ENCODE assay signal across 8 mouse cellular contexts in genomic region chr11:5160722-5161485, GRCm38 (mm10). TPM values are rescaled to one million over a fixed set of nuclear protein-coding genes. Genes with fewer than 3 reads are reported as not detected.
DNase-seq lines count a peak whose midpoint lies in the region; ATAC-seq and TF ChIP-seq lines count a peak whose summit lies in the region.

No protein-coding gene starts in this region.

- peaks cover 4% of the 10 kb centered on the region; the same call in 1 of the 2 replicates for H3K9me3 ChIP-seq in kidney, embryonic 16.5 days (ENCODE audit: low read length)
- H3K9me3 ChIP-seq in G1E (replicated peaks): peaks cover 6% of the 10 kb centered on the region

- peak; percentile 37 for DNase-seq in adrenal gland, postnatal 10 days
- no peak for DNase-seq in adrenal gland, adult 8-10 months
- peak; percentile 52 for DNase-seq in kidney, adult 2 months
- peak; percentile 16 for DNase-seq in G1E (ENCODE audit: low spot score)
- DNase-seq in kidney, postnatal 10 days: peak; percentile 60
- DNase-seq in splenic B cell, adult 2 months (ENCODE audit: low read depth, low spot score): peak; percentile 75

- 75% methylated on average over 17 of the region's 17 CpGs for WGBS in kidney, adult 2 months
- WGBS in kidney, embryonic 16.5 days: 74% methylated on average over 16 of the region's 17 CpGs

- H3K27ac ChIP-seq in kidney, adult 2 months (ENCODE audit: insufficient read depth, low read depth, low read length): no peak overlapping the region
- H3K27ac ChIP-seq in kidney, embryonic 16.5 days (ENCODE audit: low read length): no peak overlapping the region

- TF ChIP-seq POLR2A in kidney, adult 2 months (IDR thresholded peaks at IDR 0.05; ENCODE audit: low read depth, low read length): no peak

- H3K9ac ChIP-seq in kidney, embryonic 16.5 days (replicated peaks; ENCODE audit: low read length): no peak overlapping the region

- H3K27me3 ChIP-seq in kidney, adult 2 months (replicated peaks; ENCODE audit: control insufficient read depth, insufficient read depth, low read length): no peaks in the 10 kb centered on the region
- no peaks in the 10 kb centered on the region for H3K27me3 ChIP-seq in kidney, embryonic 16.5 days (ENCODE audit: insufficient read depth, low read length)
- peaks cover 30% of the 10 kb centered on the region for H3K27me3 ChIP-seq in G1E (ENCODE audit: insufficient read depth, low read length)
- no peaks in the 10 kb centered on the region for H3K27me3 ChIP-seq in splenic B cell, adult 2 months (ENCODE audit: control insufficient read depth, insufficient read depth, low read length, poor library complexity, severe bottlenecking)

- peak; percentile 58 for TF ChIP-seq CTCF in kidney, adult 2 months (conservative IDR thresholded peaks at IDR 0.05; ENCODE audit: insufficient read depth, insufficient read length, low read depth, low read length)
- TF ChIP-seq CTCF in G1E (IDR thresholded peaks at IDR 0.05; ENCODE audit: low read depth, low read length): peak; percentile 30; the same call in 1 of the 2 replicates

- ATAC-seq in kidney, embryonic 16.5 days (ENCODE audit: low FRiP score, low TSS enrichment): no peak
- no peak for ATAC-seq in G1E (ENCODE audit: extremely low read depth, insufficient number of reproducible peaks, low FRiP score, poor library complexity, severe bottlenecking)
- no peak for ATAC-seq in frontal cortex, adult (ENCODE audit: low TSS enrichment)

- H3K36me3 ChIP-seq in kidney, adult 2 months (ENCODE audit: control insufficient read depth, insufficient read depth, low read length): no peaks in the 10 kb centered on the region
- no peaks in the 10 kb centered on the region for H3K36me3 ChIP-seq in kidney, embryonic 16.5 days (ENCODE audit: insufficient read depth, low read length)
- no peaks in the 10 kb centered on the region for H3K36me3 ChIP-seq in G1E (replicated peaks)
- no peaks in the 10 kb centered on the region for H3K36me3 ChIP-seq in splenic B cell, adult 2 months (ENCODE audit: control insufficient read depth, insufficient read depth, low read length, poor library complexity, severe bottlenecking)

- H3K4me1 ChIP-seq in kidney, adult 2 months (ENCODE audit: control insufficient read depth, insufficient read depth, low read length): no peaks in the 10 kb centered on the region
- H3K4me1 ChIP-seq in kidney, embryonic 16.5 days (ENCODE audit: insufficient read depth, low read length): peaks cover 26% of the 10 kb centered on the region
- H3K4me1 ChIP-seq in G1E (ENCODE audit: insufficient read depth, low read depth, low read length): no peaks in the 10 kb centered on the region

- no peak overlapping the region for H3K4me3 ChIP-seq in kidney, adult 2 months (ENCODE audit: insufficient read depth, low read depth, low read length)
- no peak overlapping the region for H3K4me3 ChIP-seq in kidney, embryonic 16.5 days (ENCODE audit: low read length)
- no peak overlapping the region for H3K4me3 ChIP-seq in G1E (ENCODE audit: low read depth, low read length)

- no peak overlapping the region for H3K4me2 ChIP-seq in kidney, embryonic 16.5 days (replicated peaks; ENCODE audit: low read depth, low read length)

RNA-seq across cellular contexts. Expression of gene Emid1, which starts 8.8 kb away (rescaled TPM):
- 1 to 10 TPM; 8.7 to 9.4 TPM for total RNA-seq in adrenal gland, postnatal 10 days (2021)
- 1 to 10 TPM; 3.7 to 6.6 (median 3.9) TPM for total RNA-seq in adrenal gland, adult 8-10 months (2022)
- polyA plus RNA-seq in kidney, adult 2 months (2012; rRNA removed): 21.9 and 23.2 TPM in 2 replicates
- polyA plus RNA-seq in kidney, embryonic 16.5 days (2015; fragmentation: Nextera tagmentation; extraction: Ambion mirVana): 230 and 247 TPM in 2 replicates
- total RNA-seq in G1E (2014; fragmentation: Nextera tagmentation): not detected in 2 replicates
- total RNA-seq in G1E (2017): 0.16 TPM in 1 of 2 replicates, not detected in the other
- not detected in 2 replicates for polyA plus RNA-seq in G1E (2012)

Comparison
In these comparisons a context has a peak if more than half of its experiments do, and no peak if none do; other contexts are left out.
1. RNA of gene Emid1, which starts 8.8 kb away (total RNA-seq): 8.7 to 9.4 TPM in adrenal gland, postnatal 10 days and 3.7 to 6.6 TPM in adrenal gland, adult 8-10 months; 0.16 TPM in G1E; every median in the first group is over 4 times any median in the second.